Mouse (Mus musculus) thymus, adult 2 months (tissue): ENCODE results near the gene Dpy19l3. TPM values are rescaled to one million over a fixed set of nuclear protein-coding genes. Genes with fewer than 3 reads are reported as not detected.

Experiments used
- DNase-seq: peaks from one replicate; pipeline ENCODE4 v3.0.0; 2021
- H3K27ac ChIP-seq: fragments of 200-500 bp; 2 replicates; pipeline ENCODE4 v1.5.1; 2012; ENCODE audit warnings: low read length, control low read depth; ENCODE audit not compliant: control insufficient read depth, insufficient read depth
- H3K27me3 ChIP-seq: fragments of 200-500 bp; 2 replicates; pipeline ENCODE4 v1.6.1; 2012; ENCODE audit warnings: mild to moderate bottlenecking, low read length, moderate library complexity, mixed read lengths; ENCODE audit not compliant: control insufficient read depth, insufficient read depth
- H3K36me3 ChIP-seq: fragments of 200-500 bp; 2 replicates; pipeline ENCODE4 v1.6.1; 2012; ENCODE audit warnings: mild to moderate bottlenecking, low read length, moderate library complexity; ENCODE audit not compliant: control insufficient read depth, insufficient read depth
- H3K4me1 ChIP-seq: fragments of 200-500 bp; replicated peaks from 2 replicates; pipeline ENCODE4 v1.6.1; 2012; ENCODE audit warnings: low read length; ENCODE audit not compliant: control insufficient read depth, insufficient read depth
- H3K4me3 ChIP-seq: fragments of 200-500 bp; 2 replicates; pipeline ENCODE4 v1.5.1; 2012; ENCODE audit warnings: mild to moderate bottlenecking, low read length, control low read depth, moderate library complexity; ENCODE audit not compliant: control insufficient read depth, insufficient read depth
- CTCF ChIP-seq: fragments of 200-500 bp; IDR thresholded peaks from 2 replicates; pipeline ENCODE4 v1.5.1; 2012; ENCODE audit warnings: mild to moderate bottlenecking, control low read depth, low read length, moderate library complexity, borderline replicate concordance; ENCODE audit not compliant: control insufficient read depth, poor library complexity, insufficient read depth; ENCODE audit errors: extremely low read depth
- POLR2A ChIP-seq: fragments of 200-500 bp; IDR thresholded peaks from 2 replicates; pipeline ENCODE4 v1.6.1; 2012; ENCODE audit warnings: mild to moderate bottlenecking, low read length, control low read depth, moderate library complexity; ENCODE audit not compliant: control insufficient read depth, poor library complexity, insufficient read depth; ENCODE audit errors: extremely low read depth
- WGBS: fragments of 180-500 bp; shearing (Covaris S2); methylation state at CpG from one replicate; pipeline ENCODE4 v1.1.7; 2018; 5-methylcytosine and 5-hydroxymethylcytosine counted together
- polyA plus RNA-seq: library from polyadenylated mRNA; depleted of rRNA; stranded (reverse); fragments of >200 nt; gene quantifications from 2 replicates; pipeline ENCODE4 v1.2.3, GENCODE M21; 2012; rRNA removed

The Dpy19l3 gene
- 28.7 and 30.5 TPM in 2 replicates for polyA plus RNA-seq

DNA sequence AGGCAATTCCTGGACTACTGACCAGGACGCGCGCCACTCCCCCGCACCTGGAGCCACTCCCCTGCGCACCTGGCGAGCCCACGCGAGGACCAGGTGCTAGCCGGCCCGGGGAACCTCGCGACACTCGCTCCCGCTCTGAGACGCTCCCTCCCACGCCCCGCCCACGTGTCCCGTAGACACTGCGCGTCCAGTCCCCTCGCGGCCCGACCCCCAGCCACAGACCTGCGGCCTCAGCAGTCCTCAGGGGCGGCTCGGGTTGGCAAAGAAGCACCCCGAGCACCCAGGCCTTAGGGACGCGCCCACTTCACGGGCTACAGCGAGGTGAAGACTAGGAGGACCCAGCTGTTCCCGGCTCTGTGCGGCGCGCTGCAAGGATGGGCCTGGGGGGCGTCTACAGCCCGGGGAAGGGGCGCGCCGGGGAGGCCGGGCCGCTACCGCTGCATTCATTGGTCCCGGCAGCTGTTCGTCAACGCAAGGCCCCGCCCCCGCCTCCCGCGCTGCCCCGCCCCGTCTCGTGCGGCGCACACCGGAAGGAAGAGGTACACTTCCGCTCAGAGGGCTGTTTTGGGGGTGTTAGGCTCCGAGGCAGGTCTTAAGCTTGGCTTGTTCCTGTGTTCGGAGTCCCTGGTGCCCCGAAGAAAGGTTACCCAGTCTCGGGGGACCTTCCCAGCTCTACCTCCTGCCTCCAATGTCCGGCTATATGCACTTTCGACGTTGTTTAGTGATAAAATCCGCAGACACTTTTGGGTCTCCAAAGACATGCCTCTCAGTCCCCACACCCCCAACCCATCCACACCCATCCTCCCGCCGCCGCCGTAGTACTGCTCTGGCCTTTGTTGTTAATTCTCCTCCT, at the start of gene Dpy19l3:
Gene Dpy19l3 (minus strand): TSS at position 422 of the 853 bp plus-strand sequence.
- DNase-seq = peak; percentile 95
- Histone ChIP-seq H3K36me3 (no peaks in the 10 kb centered on the region), H3K27ac (peak within 1 kb of the TSS; percentile 83), H3K4me3 (peak within 1 kb of the TSS; percentile 96), H3K4me1 (peaks cover 7% of the 10 kb centered on the region), H3K27me3 (no peaks in the 10 kb centered on the region)
- TF ChIP-seq POLR2A (peak; percentile 86), CTCF (no peak)
- under 1% methylated on average over 70 of the region's 70 CpGs for whole genome bisulfite sequencing

- DNase-seq = peak; percentile 85
- peak within 1 kb of the TSS; percentile 86 for H3K4me3 ChIP-seq
- H3K4me1 ChIP-seq = peaks cover 6% of the 10 kb centered on the region; the same call in 1 of the 2 replicates
- 22% methylated on average over 26 of the region's 26 CpGs for WGBS
- TF ChIP-seq POLR2A = 0 out of 2 replicates have a peak, but pooled peaks have one; percentile 31
- TF ChIP-seq CTCF = peak; percentile 56; the same call in 1 of the 2 replicates
- no peak within 1 kb of the TSS for H3K27ac ChIP-seq
- H3K27me3 ChIP-seq = no peaks in the 10 kb centered on the region
- H3K36me3 ChIP-seq = peaks cover 18% of the 10 kb centered on the region
These were observed 48.8 kb upstream of the Dpy19l3 start, which contains the start of gene Zfp507 for GRCm38 (mm10) chr7:35802906-35803595. Gene Zfp507 (minus strand): TSS chr7:35803003.

GRCm38 (mm10) chr7:35802201-35802905, 48.1 kb upstream of the Dpy19l3 start:
- Histone ChIP-seq H3K36me3 (peaks cover 21% of the 10 kb centered on the region), H3K4me1 (peaks cover 6% of the 10 kb centered on the region; the same call in 1 of the 2 replicates), H3K27me3 (no peaks in the 10 kb centered on the region), H3K4me3 (peak overlapping the region; percentile 86), H3K27ac (no peak overlapping the region)
- DNase-seq = no peak
- WGBS = 1% methylated on average over 44 of the region's 49 CpGs
- TF ChIP-seq CTCF (no peak), POLR2A (no peak)

DNA sequence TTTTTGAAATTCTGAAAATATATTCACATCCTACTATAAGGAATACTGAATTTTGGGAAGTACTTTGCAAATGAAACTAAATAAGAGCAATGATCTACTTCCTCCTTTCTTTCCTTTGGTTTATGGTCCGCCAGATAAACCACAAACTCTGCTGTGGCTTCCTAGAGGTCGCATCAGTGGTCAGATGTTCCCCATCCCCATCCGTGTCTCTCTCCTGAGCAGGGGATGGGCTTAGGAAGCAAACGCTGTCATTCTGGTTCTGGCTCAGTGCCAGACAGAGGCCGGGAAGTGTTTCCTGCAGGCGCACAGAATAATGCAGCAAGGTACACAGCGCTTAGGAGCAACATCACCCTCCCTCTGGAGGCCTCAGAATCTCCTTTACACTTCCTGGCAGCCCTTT, 41.9 kb upstream of the Dpy19l3 start:
- 17% methylated on average over 7 of the region's 7 CpGs for WGBS
- Histone ChIP-seq H3K4me3 (no peak overlapping the region), H3K27ac (no peak overlapping the region), H3K4me1 (peaks cover 5% of the 10 kb centered on the region; the same call in 1 of the 2 replicates), H3K27me3 (no peaks in the 10 kb centered on the region), H3K36me3 (peaks cover 59% of the 10 kb centered on the region)
- DNase-seq = no peak
- TF ChIP-seq CTCF = no peak
- no peak for TF ChIP-seq POLR2A

DNA sequence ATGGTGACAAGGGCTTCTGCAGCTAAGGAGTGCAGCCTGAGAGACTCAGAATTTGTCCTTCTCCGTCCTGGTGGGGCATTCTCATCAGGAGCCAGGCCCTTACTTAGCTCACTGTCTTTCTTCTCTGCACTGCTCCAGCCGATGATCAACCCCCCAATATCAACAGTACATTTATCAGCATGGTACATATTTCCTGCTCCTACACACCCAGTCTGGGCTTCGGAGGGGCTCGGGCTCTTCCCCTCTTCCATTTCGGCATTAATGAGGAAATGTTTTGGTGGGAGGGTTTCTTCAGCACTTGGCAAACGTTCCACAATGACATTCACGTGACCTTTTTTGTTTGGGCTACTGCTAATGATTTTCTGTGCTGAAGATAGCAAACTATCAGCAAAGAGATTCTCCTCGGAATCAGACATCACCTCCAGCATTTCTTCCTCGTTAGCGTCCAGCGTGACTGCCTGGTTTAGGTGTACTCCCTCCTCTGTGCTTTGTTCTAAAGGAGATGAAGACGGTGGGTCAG, 40.0 kb upstream of the Dpy19l3 start:
- TF ChIP-seq POLR2A (no peak), CTCF (no peak)
- DNase-seq = no peak
- H3K36me3 ChIP-seq = peaks cover 58% of the 10 kb centered on the region
- H3K4me1 ChIP-seq = 0 out of 2 replicates have a peak, but pooled peaks cover 3% of the 10 kb centered on the region
- no peak overlapping the region for H3K27ac ChIP-seq
- no peaks in the 10 kb centered on the region for H3K27me3 ChIP-seq
- no peak overlapping the region for H3K4me3 ChIP-seq
- WGBS = 95% methylated on average over 12 of the region's 12 CpGs
